Mouse (Mus musculus): ENCODE measurements around the gene Taok2.

GRCm38 (mm10) chr7:126922624-126923060 lies 38.1 kb upstream of the Taok2 start, which contains the start of gene Tmem219:
- TF ChIP-seq MAFK (IDR thresholded peaks at IDR 0.05; ENCODE audit: insufficient read depth, low read depth, low read length) (no peak), CHD2 (IDR thresholded peaks at IDR 0.05; ENCODE audit: low read depth, low read length) (no peak), ZNF384 (IDR thresholded peaks at IDR 0.05; ENCODE audit: low read depth, low read length) (no peak), ZC3H11A (IDR thresholded peaks at IDR 0.05; ENCODE audit: borderline replicate concordance, low read depth, low read length) (no peak)

All from ES-E14 (cell line).